Mouse (Mus musculus) E14TG2a.4 (cell line): ENCODE data around the gene Tle4.

Source experiments
- H3K27me3 ChIP-seq: 2 replicates; pipeline ENCODE4 v1.6.1; 2014; ENCODE audit warnings: low read length, control low read depth; ENCODE audit not compliant: insufficient read depth
- H3K36me3 ChIP-seq: 2 replicates; pipeline ENCODE4 v1.6.1; 2014; ENCODE audit warnings: low read length, control low read depth; ENCODE audit not compliant: insufficient read depth
- H3K4me1 ChIP-seq: replicated peaks from 2 replicates; pipeline ENCODE4 v1.6.1; 2014; ENCODE audit warnings: low read depth, low read length, control low read depth
- H3K4me3 ChIP-seq: replicated peaks from 2 replicates; pipeline ENCODE4 v1.5.1; 2014; ENCODE audit warnings: mild to moderate bottlenecking, low read length
- H3K9me3 ChIP-seq: 2 replicates; pipeline ENCODE4 v1.6.1; 2014; ENCODE audit warnings: low read length, control low read depth
- CTCF ChIP-seq: conservative IDR thresholded peaks from 2 replicates; pipeline ENCODE4 v1.5.1; 2014; ENCODE audit warnings: low read length
- NANOG ChIP-seq: IDR thresholded peaks from 2 replicates; pipeline ENCODE4 v1.6.1; 2014; ENCODE audit warnings: borderline replicate concordance, low read length, mixed read lengths
- POU5F1 ChIP-seq: IDR thresholded peaks from 2 replicates; pipeline ENCODE4 v1.6.1; 2014; ENCODE audit warnings: low read length, borderline replicate concordance

Gene Tle4

GRCm38 (mm10) chr19:14505401-14505800 is 92.5 kb downstream of the Tle4 start:
- Histone ChIP-seq H3K36me3 (peaks cover 43% of the 10 kb centered on the region), H3K27me3 (no peaks in the 10 kb centered on the region), H3K9me3 (no peaks in the 10 kb centered on the region), H3K4me3 (no peak overlapping the region), H3K4me1 (peaks cover 75% of the 10 kb centered on the region)
- TF ChIP-seq NANOG (no peak), POU5F1 (no peak), CTCF (no peak)

- peaks cover 89% of the 10 kb centered on the region for H3K4me1 ChIP-seq
- no peaks in the 10 kb centered on the region for H3K9me3 ChIP-seq
- H3K27me3 ChIP-seq, result no peaks in the 10 kb centered on the region
- TF ChIP-seq POU5F1 (no peak), CTCF (no peak), NANOG (no peak)
- H3K36me3 ChIP-seq, result peaks cover 52% of the 10 kb centered on the region
- H3K4me3 ChIP-seq, result no peak overlapping the region
Observed at GRCm38 (mm10) chr19:14503862-14504261, 94.0 kb downstream of the Tle4 start.

GRCm38 (mm10) chr19:14502234-14502633 is 95.6 kb downstream of the Tle4 start:
- H3K4me3 ChIP-seq, result no peak overlapping the region
- peaks cover 45% of the 10 kb centered on the region for H3K36me3 ChIP-seq
- TF ChIP-seq NANOG, result no peak
- TF ChIP-seq CTCF, result no peak
- no peak for TF ChIP-seq POU5F1
- H3K4me1 ChIP-seq, result peaks cover 81% of the 10 kb centered on the region
- no peaks in the 10 kb centered on the region for H3K27me3 ChIP-seq
- H3K9me3 ChIP-seq, result no peaks in the 10 kb centered on the region

- Histone ChIP-seq H3K36me3 (peaks cover 58% of the 10 kb centered on the region), H3K4me3 (no peak overlapping the region), H3K9me3 (no peaks in the 10 kb centered on the region), H3K4me1 (peaks cover 59% of the 10 kb centered on the region), H3K27me3 (no peaks in the 10 kb centered on the region)
- TF ChIP-seq NANOG (no peak), CTCF (no peak), POU5F1 (no peak)
Observed at GRCm38 (mm10) chr19:14499835-14500425, 97.9 kb downstream of the Tle4 start.

- peaks cover 6% of the 10 kb centered on the region for H3K4me1 ChIP-seq
- no peak for TF ChIP-seq NANOG
- no peak for TF ChIP-seq CTCF
- TF ChIP-seq POU5F1, result no peak
- no peak overlapping the region for H3K4me3 ChIP-seq
- peaks cover 47% of the 10 kb centered on the region for H3K36me3 ChIP-seq
- H3K27me3 ChIP-seq, result no peaks in the 10 kb centered on the region
- no peaks in the 10 kb centered on the region for H3K9me3 ChIP-seq
Observed at GRCm38 (mm10) chr19:14493047-14493446, 104.8 kb downstream of the Tle4 start.

GRCm38 (mm10) chr19:14487180-14487579 is 110.7 kb downstream of the Tle4 start:
- Histone ChIP-seq H3K27me3 (no peaks in the 10 kb centered on the region), H3K4me3 (no peak overlapping the region), H3K4me1 (peaks cover 34% of the 10 kb centered on the region), H3K36me3 (peaks cover 22% of the 10 kb centered on the region), H3K9me3 (no peaks in the 10 kb centered on the region)
- TF ChIP-seq CTCF, result no peak
- no peak for TF ChIP-seq NANOG
- TF ChIP-seq POU5F1, result no peak

- Histone ChIP-seq H3K4me3 (no peak overlapping the region), H3K9me3 (no peaks in the 10 kb centered on the region), H3K36me3 (peaks cover 39% of the 10 kb centered on the region), H3K4me1 (peaks cover 39% of the 10 kb centered on the region), H3K27me3 (no peaks in the 10 kb centered on the region)
- TF ChIP-seq NANOG (no peak), CTCF (no peak), POU5F1 (no peak)
Observed at GRCm38 (mm10) chr19:14485176-14485575, 112.7 kb downstream of the Tle4 start.

- no peaks in the 10 kb centered on the region for H3K27me3 ChIP-seq
- H3K36me3 ChIP-seq, result peaks cover 48% of the 10 kb centered on the region
- no peak overlapping the region for H3K4me3 ChIP-seq
- H3K4me1 ChIP-seq, result peaks cover 33% of the 10 kb centered on the region
- TF ChIP-seq NANOG, result no peak
- TF ChIP-seq CTCF, result no peak
- TF ChIP-seq POU5F1, result no peak
- H3K9me3 ChIP-seq, result no peaks in the 10 kb centered on the region
Observed at GRCm38 (mm10) chr19:14482562-14483138, 115.2 kb downstream of the Tle4 start.
